Mouse (Mus musculus): ENCODE results near the gene 1700003F12Rik. TPM values are rescaled to one million over a fixed set of nuclear protein-coding genes. Genes with fewer than 3 reads are reported as not detected.

1700003F12Rik gene
- total and polyA plus RNA-seq, 3 experiments: 0.52 to 0.85 (median 0.56) TPM

- in situ Hi-C loops (cut with MboI; ENCODE audit: low pct_ligation_motif_present, low pct_unique_long_range_greater_than_20kb, low sequenced_read_pairs) (no loop called here), dilution Hi-C loops (cut with MboI; ENCODE audit: extremely low pct_ligation_motif_present, extremely low pct_unique_long_range_greater_than_20kb, low sequenced_read_pairs) (no loop called here)
- Histone ChIP-seq H3K4me1 (ENCODE audit: control insufficient read depth in 1 of 2, insufficient read depth in 2 of 2) (no peaks in the 10 kb centered on the region), H3K9me3 (replicated peaks; ENCODE audit: low read length) (no peaks in the 10 kb centered on the region), H3K27me3 (replicated peaks) (no peaks in the 10 kb centered on the region), H3K4me2 (ENCODE audit: insufficient read depth, low read depth, poor library complexity, severe bottlenecking) (no peak overlapping the region), H3K4me3 (replicated peaks in 1 of 3; ENCODE audit: low read depth in 2 of 3, low read length in 2 of 3, poor library complexity in 1 of 3) (no peak overlapping the region), H3K27ac (ENCODE audit: insufficient read depth, low read depth) (no peak overlapping the region), H3K79me2 (replicated peaks; ENCODE audit: control insufficient read depth, extremely low read depth, insufficient read depth, poor library complexity, severe bottlenecking) (no peaks in the 10 kb centered on the region), H3K9ac (ENCODE audit: insufficient read depth, low read depth) (no peak overlapping the region), H3K36me3 (replicated peaks in 1 of 2; ENCODE audit: control insufficient read depth in 1 of 2, insufficient read depth in 1 of 2, low read length in 1 of 2) (peaks cover 2 to 15% of the 10 kb centered on the region in 2 experiments)
- peak; percentile 55 for DNase-seq (ENCODE audit: extremely low read depth)
- TF ChIP-seq NELFE (IDR thresholded peaks at IDR 0.05; ENCODE audit: low read depth, low read length) (no peak), MAX (IDR thresholded peaks at IDR 0.05; ENCODE audit: low read length) (no peak), SMC3 (IDR thresholded peaks at IDR 0.05; ENCODE audit: low read depth, low read length) (peak; percentile 54), CTCF (conservative IDR thresholded peaks at IDR 0.05 in 1 of 2, IDR thresholded peaks at IDR 0.05 in 1 of 2; ENCODE audit: low read depth in 2 of 2, low read length in 2 of 2) (peak; percentile 11 to 60; a peak in 3 of 4 replicates), HCFC1 (IDR thresholded peaks at IDR 0.05; ENCODE audit: low read depth, low read length) (no peak), USF1 (IDR thresholded peaks at IDR 0.05; ENCODE audit: low read depth, low read length) (no peak), RAD21 (IDR thresholded peaks at IDR 0.05; ENCODE audit: low read depth, low read length) (peak; percentile 63)
Observed at GRCm38 (mm10) chr2:154586405-154586804, 39.5 kb downstream of the 1700003F12Rik start.

- Histone ChIP-seq H3K4me3 (replicated peaks in 1 of 3; ENCODE audit: low read depth in 2 of 3, low read length in 2 of 3, poor library complexity in 1 of 3) (no peak overlapping the region), H3K36me3 (replicated peaks in 1 of 2; ENCODE audit: control insufficient read depth in 1 of 2, insufficient read depth in 1 of 2, low read length in 1 of 2) (peaks cover 2 to 21% of the 10 kb centered on the region in 2 experiments), H3K27me3 (replicated peaks) (no peaks in the 10 kb centered on the region), H3K27ac (ENCODE audit: insufficient read depth, low read depth) (no peak overlapping the region), H3K9ac (ENCODE audit: insufficient read depth, low read depth) (no peak overlapping the region), H3K9me3 (replicated peaks; ENCODE audit: low read length) (no peaks in the 10 kb centered on the region), H3K79me2 (replicated peaks; ENCODE audit: control insufficient read depth, extremely low read depth, insufficient read depth, poor library complexity, severe bottlenecking) (no peaks in the 10 kb centered on the region), H3K4me2 (ENCODE audit: insufficient read depth, low read depth, poor library complexity, severe bottlenecking) (no peak overlapping the region), H3K4me1 (ENCODE audit: control insufficient read depth in 1 of 2, insufficient read depth in 2 of 2) (no peaks in the 10 kb centered on the region)
- no peak for DNase-seq (ENCODE audit: extremely low read depth)
- dilution Hi-C loops (cut with MboI; ENCODE audit: extremely low pct_ligation_motif_present, extremely low pct_unique_long_range_greater_than_20kb, low sequenced_read_pairs) (no loop called here), in situ Hi-C loops (cut with MboI; ENCODE audit: low pct_ligation_motif_present, low pct_unique_long_range_greater_than_20kb, low sequenced_read_pairs) (no loop called here)
- TF ChIP-seq RCOR1 (conservative IDR thresholded peaks at IDR 0.05; ENCODE audit: low read depth, low read length): no peak
- TF ChIP-seq ZC3H11A (IDR thresholded peaks at IDR 0.05; ENCODE audit: low read depth, low read length): no peak
- no peak for TF ChIP-seq TBP (conservative IDR thresholded peaks at IDR 0.05; ENCODE audit: low read depth, low read length)
- no peak for TF ChIP-seq MAX (IDR thresholded peaks at IDR 0.05; ENCODE audit: low read length)
- TF ChIP-seq SIN3A (IDR thresholded peaks at IDR 0.05; ENCODE audit: low read length): no peak
- no peak for TF ChIP-seq GABPA (IDR thresholded peaks at IDR 0.05; ENCODE audit: insufficient replicate concordance, low read depth, low read length)
- TF ChIP-seq UBTF (IDR thresholded peaks at IDR 0.05; ENCODE audit: low read depth, low read length): no peak
- no peak for TF ChIP-seq USF2 (conservative IDR thresholded peaks at IDR 0.05; ENCODE audit: low read depth, low read length)
- TF ChIP-seq ELF1 (IDR thresholded peaks at IDR 0.05; ENCODE audit: low read depth, low read length): no peak
- no peak for TF ChIP-seq CHD2 (IDR thresholded peaks at IDR 0.05; ENCODE audit: low read length)
- TF ChIP-seq BHLHE40 (IDR thresholded peaks at IDR 0.05; ENCODE audit: low read depth, low read length): no peak
- TF ChIP-seq E2F4 (IDR thresholded peaks at IDR 0.05; ENCODE audit: insufficient replicate concordance, low read depth, low read length): no peak
Observed at GRCm38 (mm10) chr2:154589051-154589450, 42.2 kb downstream of the 1700003F12Rik start.

Measured in CH12.LX (cell line).